Mouse (Mus musculus) NIH3T3 (cell line): ENCODE data around the gene Ms4a18.
"Not testable (repeated sequence)": the region's sequence is repeated elsewhere in the genome, so short reads cannot be mapped to it uniquely, and the experiment has no call there.

ENCODE experiments used
- DNase-seq: peaks from one replicate; pipeline ENCODE4 v3.0.0-alpha.2; 2012; ENCODE audit warnings: low read depth

Gene Ms4a18

GRCm38 (mm10) chr19:11017891-11018290 lies at the start of gene Ms4a18:
Ms4a18 (minus strand) TSS chr19:11018031.
- no peak for DNase-seq

- peak; percentile 21 for DNase-seq
Observed at GRCm38 (mm10) chr19:11065202-11065875, 47.5 kb upstream of the Ms4a18 start.

- no peak for DNase-seq
Observed at GRCm38 (mm10) chr19:11060900-11061299, 43.1 kb upstream of the Ms4a18 start.

GRCm38 (mm10) chr19:11059967-11060366 lies 42.1 kb upstream of the Ms4a18 start:
- DNase-seq: no peak

- not testable (repeated sequence) for DNase-seq
Observed at GRCm38 (mm10) chr19:11055700-11056099, 37.9 kb upstream of the Ms4a18 start.

GRCm38 (mm10) chr19:11053277-11053676 lies 35.4 kb upstream of the Ms4a18 start:
- DNase-seq: no peak

- no peak for DNase-seq
Observed at GRCm38 (mm10) chr19:11052877-11053276, 35.0 kb upstream of the Ms4a18 start.

GRCm38 (mm10) chr19:11050286-11050685 lies 32.5 kb upstream of the Ms4a18 start:
- no peak for DNase-seq

- no peak for DNase-seq
Observed at GRCm38 (mm10) chr19:11049426-11049825, 31.6 kb upstream of the Ms4a18 start.

- DNase-seq: no peak
Observed at GRCm38 (mm10) chr19:11048503-11048902, 30.7 kb upstream of the Ms4a18 start.

GRCm38 (mm10) chr19:11048009-11048408 lies 30.2 kb upstream of the Ms4a18 start:
- no peak for DNase-seq

- no peak for DNase-seq
Observed at GRCm38 (mm10) chr19:11044996-11045711, 27.3 kb upstream of the Ms4a18 start.

GRCm38 (mm10) chr19:11044671-11044995 lies 26.8 kb upstream of the Ms4a18 start:
- DNase-seq: no peak

- no peak for DNase-seq
Observed at GRCm38 (mm10) chr19:11037570-11037969, 19.7 kb upstream of the Ms4a18 start.

GRCm38 (mm10) chr19:11022382-11022781 lies 4.6 kb upstream of the Ms4a18 start:
- DNase-seq: no peak

GRCm38 (mm10) chr19:11017251-11017650 lies 580 bp downstream of the Ms4a18 start:
- DNase-seq: peak; percentile 15

GRCm38 (mm10) chr19:11015998-11016397 lies 1.8 kb downstream of the Ms4a18 start:
- DNase-seq: no peak

- no peak for DNase-seq
Observed at GRCm38 (mm10) chr19:11015468-11015867, 2.4 kb downstream of the Ms4a18 start.

GRCm38 (mm10) chr19:10993150-10993549 lies 24.7 kb downstream of the Ms4a18 start, which contains the start of gene Ms4a15:
Ms4a15 (minus strand) TSS chr19:10993250.
- DNase-seq: no peak

- peak; percentile 76 for DNase-seq
Observed at GRCm38 (mm10) chr19:10991911-10992310, 25.9 kb downstream of the Ms4a18 start.

- no peak for DNase-seq
Observed at GRCm38 (mm10) chr19:10990751-10991150, 27.1 kb downstream of the Ms4a18 start.

- DNase-seq: no peak
Observed at GRCm38 (mm10) chr19:10988563-10988962, 29.3 kb downstream of the Ms4a18 start.

GRCm38 (mm10) chr19:10985889-10986288 lies 31.9 kb downstream of the Ms4a18 start:
- DNase-seq: peak; percentile 61

GRCm38 (mm10) chr19:10984551-10984950 lies 33.3 kb downstream of the Ms4a18 start:
- DNase-seq: no peak
